Mouse (Mus musculus): Measurements from ENCODE around the gene Cnih2. TPM values are rescaled to one million over a fixed set of nuclear protein-coding genes. Genes with fewer than 3 reads are reported as not detected.

Cnih2 gene
- total RNA-seq (2023): 2.3 TPM

DNA sequence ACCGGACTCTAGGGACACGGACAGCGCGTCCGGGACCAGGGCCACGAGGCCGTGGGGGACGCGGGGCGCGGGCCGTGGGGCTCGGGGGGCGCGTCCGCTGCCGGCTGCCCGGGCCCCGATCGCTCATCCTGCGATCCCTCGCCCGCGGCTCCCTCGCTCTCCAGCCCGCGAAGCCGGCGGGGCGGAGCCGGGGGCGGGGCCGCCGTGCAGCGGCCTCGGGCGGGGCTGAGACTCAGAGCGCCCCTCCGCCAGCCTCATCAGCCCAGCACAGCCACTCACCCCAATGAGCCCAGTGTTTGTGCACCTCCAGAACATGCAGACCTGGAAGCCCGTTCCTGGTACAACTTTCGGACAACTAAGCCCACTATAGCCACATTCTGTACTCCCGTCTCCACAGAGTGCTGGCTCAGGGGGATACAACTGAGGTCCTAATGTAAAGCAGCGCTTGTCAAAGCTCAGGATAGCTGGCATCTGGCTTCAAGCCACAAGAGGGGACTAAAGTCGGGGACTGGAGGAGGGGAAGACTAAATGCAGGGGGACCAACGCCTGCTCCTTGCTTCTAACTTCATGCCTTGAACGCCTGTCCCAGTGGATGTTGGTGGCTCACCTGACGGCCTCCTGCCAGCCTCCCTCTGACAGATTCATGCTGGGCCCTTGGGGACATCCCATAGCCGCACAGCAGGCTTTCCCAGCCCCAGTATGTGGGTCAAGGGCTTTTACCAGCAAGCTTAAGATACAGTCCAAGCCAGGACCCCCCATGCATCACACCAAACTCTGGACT lies at the start of gene Cnih2:
Cnih2 (minus strand) TSS at position 159 of the 781 bp plus-strand sequence.

DNA sequence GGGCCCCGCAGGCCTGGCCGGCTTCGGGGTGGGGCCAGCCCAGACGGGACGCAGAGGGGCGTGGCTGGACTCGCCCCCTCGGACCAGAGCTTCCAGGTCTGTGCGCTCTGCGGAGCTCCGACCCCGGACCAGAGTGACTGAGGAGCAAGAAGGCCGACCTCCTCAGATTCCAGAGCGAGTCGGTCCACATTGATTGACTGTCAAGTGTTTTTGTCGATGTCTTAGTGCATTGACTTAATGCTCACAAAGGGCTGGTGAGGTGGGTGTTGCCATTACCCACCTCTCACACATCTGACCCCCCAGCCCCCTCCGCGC lies 20.0 kb upstream of the Cnih2 start, which contains the start of gene Klc2:
Klc2 (minus strand) TSS at position 177 of the 315 bp plus-strand sequence.

DNA sequence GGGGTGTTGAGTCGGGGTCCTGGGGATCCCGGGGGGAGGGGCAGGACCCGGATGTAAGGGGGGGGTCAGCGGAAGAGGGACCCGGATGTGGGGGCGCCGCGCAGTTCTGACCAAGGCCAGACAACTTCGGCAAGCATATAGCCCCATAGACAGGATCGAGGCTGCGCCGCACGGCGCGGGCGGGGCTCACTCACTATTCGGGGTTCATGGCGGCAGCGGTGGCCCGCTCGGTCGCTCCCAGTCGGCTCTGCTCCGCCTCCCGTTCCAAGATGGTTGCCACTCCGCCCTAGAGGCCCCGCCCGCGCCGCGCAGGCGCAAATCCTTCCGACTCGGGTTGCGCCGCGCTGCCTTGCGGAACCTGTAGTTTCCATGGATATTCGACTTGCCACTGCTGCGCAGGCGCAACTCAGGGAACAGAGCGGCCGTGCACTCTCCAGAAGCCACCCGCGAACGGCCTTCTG lies 8.4 kb upstream of the Cnih2 start, which contains the start of gene Rab1b:
Rab1b (minus strand) TSS at position 342 of the 461 bp plus-strand sequence.

DNA sequence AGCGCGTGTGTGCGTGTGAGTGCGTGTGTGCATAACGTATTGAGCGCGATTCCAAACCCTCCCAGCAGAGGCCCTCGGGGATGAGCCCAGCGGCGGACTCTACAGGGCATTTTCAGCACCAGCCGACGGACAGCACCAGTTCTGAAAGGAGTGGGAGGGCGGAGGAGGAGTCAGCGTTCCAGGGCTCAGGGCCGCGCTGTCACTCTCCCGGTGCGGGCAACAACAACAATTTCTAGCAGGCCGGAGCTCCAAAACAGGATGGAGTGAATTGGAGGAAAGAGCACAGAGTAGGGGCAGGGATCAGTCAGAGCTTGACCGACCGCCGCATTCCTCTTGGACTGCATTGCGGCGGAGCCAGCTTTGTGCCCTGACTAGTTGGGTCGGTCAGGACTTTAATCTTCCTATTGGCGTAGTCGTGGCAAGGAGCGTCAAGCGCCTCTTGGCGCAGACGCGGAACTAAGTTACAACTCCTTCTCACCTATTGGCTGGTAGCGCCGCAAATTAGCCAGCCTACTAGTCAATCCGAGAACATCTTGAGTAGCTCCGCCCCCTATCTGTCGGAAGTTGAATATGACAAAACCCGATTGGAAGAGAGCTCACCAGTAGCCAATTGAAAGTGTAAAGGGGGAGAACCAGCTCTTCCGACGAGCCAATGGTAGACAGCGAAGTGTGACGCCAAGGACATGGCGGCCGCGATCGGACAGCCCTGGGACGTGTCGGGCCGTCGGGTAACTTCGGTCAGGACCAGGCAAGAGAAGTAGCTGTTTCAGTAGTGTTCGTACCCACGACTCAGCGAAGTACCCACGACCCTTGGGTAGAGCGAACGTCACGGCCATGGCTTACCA lies 10.2 kb downstream of the Cnih2 start, which contains the start of gene Yif1a:
Yif1a (plus strand) TSS at position 655 of the 845 bp plus-strand sequence.

DNA sequence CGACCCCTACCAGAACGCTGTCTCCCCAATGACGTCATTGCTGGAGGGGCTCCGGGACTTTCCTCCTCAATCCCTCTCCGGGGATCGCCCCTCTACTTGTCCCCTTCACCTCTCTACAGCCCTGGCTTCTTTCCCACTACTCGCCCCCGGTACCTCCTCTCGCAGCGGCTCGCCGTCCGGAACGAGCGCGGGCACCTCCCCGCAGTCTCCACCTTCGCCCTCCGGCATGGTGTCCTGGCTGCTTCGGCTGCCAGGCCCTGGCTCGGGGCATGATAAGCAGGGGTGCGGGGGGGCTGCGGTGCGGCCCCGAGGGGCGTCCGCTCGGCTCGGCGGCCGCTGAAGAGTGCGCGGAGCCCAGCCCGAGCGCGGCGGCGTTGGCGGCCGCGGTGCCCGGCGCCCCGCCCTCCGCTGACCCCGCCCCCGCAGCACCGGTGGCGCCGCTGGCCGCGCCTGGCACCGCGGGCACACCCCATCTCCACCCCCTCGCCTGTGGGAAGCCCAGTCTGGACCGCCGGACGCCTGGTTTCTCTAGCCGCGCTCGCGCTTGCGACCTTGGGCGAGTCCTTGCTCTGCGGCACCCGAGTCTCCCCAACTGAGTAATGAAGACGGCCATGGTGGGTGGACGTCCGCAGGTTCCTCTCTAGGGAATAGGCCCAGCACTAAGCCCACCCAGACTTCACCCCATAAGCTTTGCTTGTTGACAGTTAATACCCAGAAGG lies 13.0 kb downstream of the Cnih2 start, which contains the start of gene Tmem151a:
Tmem151a (minus strand) TSS at position 387 of the 719 bp plus-strand sequence.

DNA sequence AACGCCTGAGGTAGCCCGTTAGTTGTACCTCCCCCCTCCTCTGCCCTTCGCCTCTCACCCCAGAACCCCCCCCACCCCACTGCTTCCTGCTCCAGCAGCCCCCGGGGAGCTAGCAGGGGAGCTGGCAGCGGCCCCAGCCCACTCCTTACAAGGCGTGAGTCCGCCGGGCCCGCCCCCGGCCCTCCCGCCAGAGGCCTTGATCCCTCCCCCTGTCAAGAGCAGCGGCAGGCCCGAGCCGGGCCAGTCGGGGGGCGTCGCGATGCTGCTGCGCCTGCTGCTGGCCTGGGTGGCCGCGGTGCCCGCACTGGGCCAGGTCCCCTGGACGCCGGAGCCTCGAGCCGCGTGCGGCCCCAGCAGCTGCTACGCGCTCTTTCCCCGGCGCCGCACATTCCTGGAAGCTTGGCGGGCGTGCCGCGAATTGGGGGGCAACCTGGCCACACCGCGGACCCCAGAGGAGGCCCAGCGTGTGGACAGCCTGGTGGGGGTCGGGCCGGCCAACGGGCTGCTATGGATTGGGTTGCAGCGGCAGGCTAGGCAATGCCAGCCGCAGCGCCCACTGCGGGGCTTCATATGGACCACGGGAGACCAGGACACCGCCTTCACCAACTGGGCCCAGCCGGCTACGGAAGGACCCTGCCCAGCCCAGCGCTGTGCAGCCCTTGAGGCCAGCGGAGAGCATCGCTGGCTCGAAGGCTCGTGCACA lies 30.3 kb downstream of the Cnih2 start, which contains the start of gene Cd248:
Cd248 (plus strand) TSS at position 212 of the 703 bp plus-strand sequence.

DNA sequence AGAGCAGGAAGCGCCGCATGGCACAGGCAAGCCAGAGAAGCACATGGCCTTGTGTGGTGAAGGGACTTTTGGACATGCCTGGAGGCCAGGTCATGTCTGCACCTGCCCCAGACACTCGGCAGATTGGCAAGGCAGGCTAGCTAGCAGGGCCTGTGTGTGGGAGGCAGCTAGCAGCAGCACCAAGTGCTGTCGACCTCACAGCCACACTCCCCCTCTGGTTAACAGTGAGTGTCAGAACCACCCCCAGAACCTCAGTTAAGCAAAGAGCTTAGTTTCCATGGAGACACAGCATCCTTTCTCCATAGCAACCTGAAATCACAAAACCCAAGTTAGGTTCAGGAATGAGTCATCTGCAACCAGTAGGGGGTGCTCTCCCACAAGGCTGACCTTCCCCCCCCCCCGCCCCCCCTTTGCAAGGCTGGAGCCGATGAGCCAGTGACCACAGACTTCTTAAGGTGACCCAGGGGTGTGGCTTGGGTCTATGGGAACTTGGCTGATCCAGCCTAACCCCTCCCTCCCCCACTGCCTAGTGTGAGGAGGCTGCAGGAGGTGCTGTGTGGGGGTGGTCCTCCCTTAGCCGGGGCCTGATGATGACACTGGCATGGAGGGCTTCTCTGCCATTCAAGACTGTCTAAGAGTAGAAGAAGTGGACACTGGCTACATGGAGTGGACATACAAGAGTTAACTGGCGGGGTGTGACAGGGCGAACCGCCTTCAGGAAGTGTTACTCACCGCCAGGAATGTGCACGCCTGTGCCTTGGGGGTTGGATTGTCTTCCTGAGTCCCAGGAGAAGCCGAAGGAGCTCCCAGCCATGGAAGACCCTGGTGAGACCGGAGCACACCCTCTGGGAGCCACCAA lies 48.0 kb downstream of the Cnih2 start, which contains the start of gene Rin1:
Rin1 (plus strand) TSS at position 435 of the 859 bp plus-strand sequence.

Other genes starting within 250 kb of the Cnih2 start
- gene Ctsf, start 243.4 kb downstream of the Cnih2 start, total RNA-seq (2023): 7.2 TPM
- gene Actn3, start 220.6 kb downstream of the Cnih2 start, total RNA-seq (2023): not detected
- gene Zdhhc24, start 219.9 kb downstream of the Cnih2 start, total RNA-seq (2023): 7.0 TPM
- 3.3 TPM for gene Bbs1, start 191.9 kb downstream of the Cnih2 start, total RNA-seq (2023)
- 71.9 TPM for gene Dpp3, start 170.2 kb downstream of the Cnih2 start, total RNA-seq (2023)
- gene Peli3, start 155.4 kb downstream of the Cnih2 start, total RNA-seq (2023): 3.5 TPM
- gene Mrpl11, start 136.4 kb downstream of the Cnih2 start, total RNA-seq (2023): 24.5 TPM
- gene Npas4, start 108.2 kb downstream of the Cnih2 start, total RNA-seq (2023): 0.30 TPM
- gene Slc29a2, start 74.7 kb downstream of the Cnih2 start, total RNA-seq (2023): 1.9 TPM
- gene B4gat1, start 59.7 kb downstream of the Cnih2 start, total RNA-seq (2023): 4.6 TPM
- 2.0 TPM for gene AC124502.3, start 59.6 kb downstream of the Cnih2 start, total RNA-seq (2023)
- gene Brms1, start 57.2 kb downstream of the Cnih2 start, total RNA-seq (2023): 52.2 TPM
- 6.4 TPM for gene Rin1, start 48.0 kb downstream of the Cnih2 start, total RNA-seq (2023)
- 0.50 TPM for gene Cd248, start 30.4 kb downstream of the Cnih2 start, total RNA-seq (2023)
- 0.74 TPM for gene Tmem151a, start 13.0 kb downstream of the Cnih2 start, total RNA-seq (2023)
- gene Yif1a, start 10.0 kb downstream of the Cnih2 start, total RNA-seq (2023): 31.1 TPM
- gene Rab1b, start 8.6 kb upstream of the Cnih2 start, total RNA-seq (2023): 103 TPM
- 26.6 TPM for gene Klc2, start 20.0 kb upstream of the Cnih2 start, total RNA-seq (2023)
- 132 TPM for gene Pacs1, start 174.6 kb upstream of the Cnih2 start, total RNA-seq (2023)
- 247 TPM for gene Sf3b2, start 196.9 kb upstream of the Cnih2 start, total RNA-seq (2023)
- gene Gal3st3, start 199.8 kb upstream of the Cnih2 start, total RNA-seq (2023): not detected
- not detected for gene Catsper1, start 237.2 kb upstream of the Cnih2 start, total RNA-seq (2023)

Measured in CD4-positive naive resting alpha-beta T cell, adult 57 days (primary cell).